Mouse (Mus musculus) embryo, embryonic 9.5 days (tissue): Measurements from ENCODE around the gene Sart3.

Experiments used
- DNase-seq: peaks from one replicate; pipeline ENCODE4 v3.0.0-alpha.2; 2017; ENCODE audit errors: extremely low spot score

Sart3 gene

GRCm38 (mm10) chr5:113765641-113766526 is 6.4 kb downstream of the Sart3 start:
- DNase-seq, result no peak

DNA sequence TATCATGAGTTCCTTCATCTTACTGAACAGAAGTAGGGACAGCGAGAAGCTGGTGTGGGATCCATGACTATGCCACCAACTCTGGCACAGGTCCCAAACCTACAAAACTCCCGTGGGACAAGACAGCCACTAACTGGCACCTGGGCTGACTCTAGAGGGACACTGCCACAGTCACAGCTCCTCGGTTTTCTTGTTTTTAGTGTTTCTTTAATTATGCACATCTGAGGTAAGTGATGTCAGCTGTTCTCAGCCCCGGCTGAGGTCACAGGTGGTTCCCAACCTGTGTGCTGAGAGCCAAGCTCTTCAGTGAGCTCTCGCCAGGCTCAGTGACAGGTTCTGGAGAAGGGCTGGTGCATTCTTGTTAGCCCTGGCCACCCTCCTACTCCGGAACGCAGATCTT is 7.9 kb downstream of the Sart3 start:
- no peak for DNase-seq

DNA sequence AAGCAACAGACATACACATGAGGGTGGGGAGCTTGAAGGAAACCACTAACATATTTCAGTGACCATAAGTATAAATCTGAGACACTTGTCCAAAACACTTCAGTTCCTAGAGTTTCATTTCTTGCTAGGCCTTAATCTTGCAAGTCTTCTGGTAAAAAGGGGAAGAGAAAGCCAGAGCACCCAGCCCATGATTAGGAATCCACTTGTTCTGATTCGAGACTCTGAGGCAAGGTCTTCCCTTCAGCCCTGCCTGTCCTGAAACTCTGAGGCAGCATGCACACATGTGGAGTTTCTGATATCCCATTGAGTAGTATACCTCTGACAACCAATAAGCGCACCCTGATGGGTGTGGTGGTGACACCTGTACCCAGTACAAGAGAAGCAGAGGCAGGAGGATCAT is 10.7 kb downstream of the Sart3 start:
- DNase-seq, result no peak

DNA sequence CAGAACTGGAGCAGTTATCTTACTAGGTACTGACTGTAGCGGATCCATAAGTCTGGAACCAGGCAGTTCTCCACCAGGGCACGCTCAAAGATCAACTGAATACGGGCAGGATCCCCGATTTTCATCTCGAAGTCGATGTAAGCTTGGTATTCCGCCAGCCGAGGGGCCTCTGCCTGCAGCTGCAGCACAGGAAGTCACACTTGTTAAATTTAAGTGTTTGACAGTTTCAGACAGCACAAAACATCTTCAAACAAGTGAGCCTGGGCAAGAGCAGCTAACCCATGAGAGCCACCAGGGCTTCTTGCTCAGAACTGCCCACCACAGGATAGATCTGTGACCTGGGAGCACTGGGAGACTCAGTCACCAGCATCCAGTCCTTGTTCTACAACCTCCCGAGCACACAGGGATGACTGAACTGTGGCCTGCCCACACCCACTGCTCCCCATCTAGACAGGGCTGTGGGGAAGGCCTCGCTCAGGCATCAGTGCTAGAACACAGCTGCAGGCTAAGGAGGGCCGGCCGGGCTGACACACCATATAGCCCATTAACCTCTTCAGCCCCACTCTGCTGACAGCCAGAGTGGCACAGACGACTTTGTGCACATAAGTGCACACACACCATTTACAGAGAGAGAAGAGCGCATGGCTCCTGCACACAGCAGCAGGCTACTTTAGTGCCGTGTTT is 16.8 kb downstream of the Sart3 start:
- no peak for DNase-seq

GRCm38 (mm10) chr5:113751521-113752157 is 20.7 kb downstream of the Sart3 start:
- no peak for DNase-seq

- no peak for DNase-seq
These were observed 23.6 kb downstream of the Sart3 start for GRCm38 (mm10) chr5:113748556-113749331.

- no peak for DNase-seq
These were observed 24.7 kb downstream of the Sart3 start for GRCm38 (mm10) chr5:113747629-113748028.

DNA sequence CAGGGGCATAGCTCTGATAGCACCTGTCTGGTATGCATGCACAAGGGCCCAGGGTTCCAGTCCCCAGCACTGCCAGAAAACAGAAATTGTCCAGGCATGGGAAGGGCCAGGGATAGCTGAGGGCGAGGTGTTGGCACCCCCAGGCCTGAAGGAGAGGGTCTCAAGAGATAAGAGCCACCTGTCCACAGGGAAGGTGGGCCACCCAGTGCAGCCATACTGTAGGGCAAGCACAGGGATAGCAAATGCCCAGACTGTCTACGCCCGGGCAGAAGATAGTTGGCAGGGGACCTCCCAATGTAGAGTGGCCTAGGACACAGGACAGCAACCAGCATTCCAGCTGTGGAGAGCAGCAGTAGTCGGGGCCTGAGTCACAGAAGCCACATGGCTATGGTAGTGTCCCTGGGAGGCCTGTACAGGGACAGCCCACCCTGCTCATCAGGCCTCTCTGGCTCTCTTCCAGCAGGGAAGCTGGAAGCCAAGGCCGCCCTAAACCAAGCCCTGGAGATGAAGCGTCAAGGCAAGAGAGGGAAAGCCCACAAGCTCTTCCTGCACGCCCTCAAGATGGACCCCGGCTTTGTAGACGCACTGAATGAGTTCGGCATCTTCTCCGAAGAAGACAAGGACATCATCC is 34.6 kb downstream of the Sart3 start:
- no peak for DNase-seq

DNA sequence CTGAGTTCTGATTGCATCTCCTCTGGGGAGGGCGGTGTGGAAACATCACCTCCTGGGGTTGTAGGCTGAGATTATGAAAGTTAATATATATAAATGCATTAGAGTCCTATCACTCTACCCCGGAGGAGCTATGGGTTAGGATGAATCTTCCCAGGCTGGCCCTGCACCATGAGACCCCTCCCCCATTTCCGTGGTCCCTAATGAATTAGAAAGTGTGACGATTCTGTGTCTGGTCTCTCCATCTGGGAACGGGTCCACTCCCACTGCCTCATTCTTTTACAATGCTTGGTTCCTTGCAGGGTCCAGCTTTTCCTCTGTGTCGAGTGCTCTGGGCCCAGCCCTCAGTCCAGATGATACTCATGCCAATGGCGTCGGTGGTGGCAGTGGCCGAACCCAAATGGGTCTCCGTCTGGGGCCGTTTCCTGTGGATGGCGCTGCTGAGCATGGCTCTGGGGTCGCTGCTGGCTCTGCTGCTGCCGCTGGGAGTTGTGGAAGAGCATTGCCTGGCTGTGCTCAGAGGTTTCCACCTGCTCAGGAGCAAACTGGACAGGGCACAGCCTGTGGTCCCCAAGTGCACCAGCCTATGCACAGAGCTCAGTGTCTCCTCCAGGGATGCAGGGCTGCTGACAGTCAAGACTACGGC is 35.7 kb downstream of the Sart3 start:
- no peak for DNase-seq

GRCm38 (mm10) chr5:113736113-113736502 is 36.2 kb downstream of the Sart3 start:
- no peak for DNase-seq

DNA sequence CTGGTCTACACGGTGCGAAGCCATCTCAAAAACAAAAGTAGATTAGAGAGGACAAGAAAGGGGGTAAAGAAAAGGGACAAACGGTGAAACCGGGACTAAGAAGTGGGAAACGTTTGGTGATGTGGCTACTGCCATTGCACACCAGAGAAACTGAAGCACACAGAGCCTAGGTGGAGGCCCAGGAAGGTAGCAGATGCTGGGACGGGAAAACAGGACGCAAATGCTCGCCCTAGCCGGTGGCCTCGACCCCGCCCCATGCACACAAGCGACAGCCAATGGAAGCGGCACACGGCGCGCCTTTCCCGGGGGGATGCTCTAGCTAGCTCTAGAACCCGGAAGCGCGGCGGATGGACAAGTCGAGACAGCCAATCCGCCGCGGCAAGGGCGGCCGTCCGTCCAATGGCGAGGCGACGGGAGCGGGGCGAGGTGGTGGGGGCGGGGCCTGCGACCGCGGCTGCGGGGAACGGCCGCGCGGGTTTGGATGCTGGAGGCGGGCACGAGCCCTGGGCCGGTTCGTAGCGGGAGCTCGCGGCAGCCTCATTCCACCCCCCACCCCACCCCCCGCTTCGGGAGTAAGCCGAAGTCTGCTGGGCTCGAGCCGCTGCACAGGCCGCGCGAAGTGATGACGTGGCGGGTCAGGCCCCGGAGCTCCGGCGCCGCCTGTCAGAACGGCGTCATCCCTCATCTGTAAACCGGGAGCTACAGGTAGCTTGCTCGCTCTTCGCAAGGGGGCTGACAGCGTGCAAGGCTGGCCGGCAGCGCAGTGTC is 36.8 kb downstream of the Sart3 start, which contains the start of gene Ficd:
Gene Ficd (plus strand): TSS at position 459 of the 768 bp plus-strand sequence.
- DNase-seq, result peak; percentile 96

DNA sequence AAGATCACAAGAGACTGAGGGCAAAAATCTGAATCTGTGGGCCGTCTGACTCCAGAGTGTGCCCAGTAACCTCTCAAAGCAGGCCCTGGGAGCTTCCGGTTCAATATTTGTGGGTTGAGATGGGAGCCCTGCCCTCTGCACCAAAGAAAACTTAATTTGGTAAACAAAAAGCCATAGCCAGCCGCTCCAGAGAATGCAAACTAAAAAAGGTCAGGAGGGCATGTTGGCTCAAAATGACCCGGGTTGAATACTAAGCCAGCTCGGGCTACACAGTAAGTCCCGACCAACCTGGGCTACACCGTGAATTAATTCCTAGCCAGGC is 37.3 kb downstream of the Sart3 start:
- no peak for DNase-seq

- DNase-seq, result no peak
These were observed 37.9 kb downstream of the Sart3 start for GRCm38 (mm10) chr5:113734376-113734775.

DNA sequence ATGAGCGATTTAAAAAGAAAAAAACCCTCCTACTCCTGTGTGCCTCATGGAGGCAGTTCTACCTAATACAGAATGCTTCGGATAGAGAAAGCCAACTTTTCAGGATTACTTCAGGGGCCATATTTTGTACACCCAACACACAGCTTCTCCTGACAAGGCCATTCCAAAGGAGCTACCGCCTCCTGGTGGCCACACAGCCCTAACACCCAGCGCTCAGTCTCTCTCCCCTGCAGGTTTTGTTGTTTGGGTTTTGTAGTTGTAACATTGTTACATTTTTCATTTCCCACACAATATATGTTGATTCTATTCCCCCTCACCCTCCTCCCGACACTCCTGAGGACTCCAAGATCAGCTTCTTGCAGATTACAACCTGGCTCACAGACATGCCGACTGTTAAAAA is 40.1 kb downstream of the Sart3 start:
- DNase-seq, result no peak

DNA sequence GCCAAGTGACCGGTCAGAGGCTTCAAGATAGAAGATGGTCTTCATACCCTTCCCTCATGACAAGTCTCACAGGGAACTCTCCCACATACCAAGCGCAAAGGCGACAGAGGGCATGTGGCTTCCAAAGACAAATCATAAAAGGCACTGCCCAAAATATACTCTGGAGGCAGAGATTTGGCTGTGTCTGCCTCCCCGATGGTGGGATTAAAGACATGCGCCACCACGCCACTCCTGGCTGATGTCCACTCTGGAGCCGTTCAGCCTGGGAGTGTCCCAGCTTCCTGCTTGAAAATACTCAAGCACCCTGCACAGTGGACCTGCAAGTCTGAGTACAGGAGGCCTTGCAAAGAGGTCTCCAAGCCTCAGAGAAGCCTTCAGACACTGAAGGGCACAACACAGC is 41.1 kb downstream of the Sart3 start:
- DNase-seq, result no peak

- no peak for DNase-seq
These were observed 41.6 kb downstream of the Sart3 start for GRCm38 (mm10) chr5:113730641-113731121.

- DNase-seq, result no peak
These were observed 43.6 kb downstream of the Sart3 start for GRCm38 (mm10) chr5:113728691-113729090.

DNA sequence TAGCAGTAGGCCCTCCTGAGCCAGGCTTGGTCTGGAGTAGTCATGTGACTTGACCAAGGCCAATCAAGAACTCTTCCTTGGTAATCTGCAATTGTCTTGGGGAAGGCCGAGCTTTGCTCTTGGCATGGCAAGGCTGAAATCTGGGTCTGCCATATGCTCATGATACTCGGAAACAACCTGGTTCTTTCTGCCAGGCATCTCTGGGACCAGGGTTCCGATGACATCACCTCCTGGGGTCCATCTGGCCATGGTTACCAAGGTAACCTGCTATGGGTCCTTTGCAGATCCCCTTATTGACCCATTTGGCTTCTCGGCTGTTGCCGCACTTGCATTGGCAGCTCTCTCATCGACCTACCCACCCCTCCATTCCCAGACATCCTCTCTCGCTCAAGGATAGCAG is 44.3 kb downstream of the Sart3 start:
- DNase-seq, result no peak

GRCm38 (mm10) chr5:113727238-113727637 is 45.1 kb downstream of the Sart3 start:
- DNase-seq, result no peak

- no peak for DNase-seq
These were observed 45.7 kb downstream of the Sart3 start for GRCm38 (mm10) chr5:113726618-113727017.
